Mouse (Mus musculus) heart, embryonic 14.5 days (tissue): ENCODE measurements around the gene Magi3. TPM values are rescaled to one million over a fixed set of nuclear protein-coding genes. Genes with fewer than 3 reads are reported as not detected.

Experiments used
- ATAC-seq: fragments of 200-750 bp; cut with Nextera tagmentation; 2 replicates; pipeline ENCODE4 v1.8.0; 2017; ENCODE audit warnings: low read depth, moderate TSS enrichment; ENCODE audit not compliant: insufficient number of reproducible peaks, insufficient read depth, low FRiP score
- H3K27ac ChIP-seq, 2 experiments: fragments of 200-500 bp in 1 of 2; fragments of 300-500 bp in 1 of 2; sonication (generic) in 1 of 2; replicated peaks in 1 of 2; 2 replicates each; pipeline ENCODE4 v1.5.1; 2012 to 2014; ENCODE audit warnings: low read depth in 2 of 2, low read length in 2 of 2, control low read depth in 1 of 2, mild to moderate bottlenecking in 1 of 2, mixed read lengths in 1 of 2; ENCODE audit not compliant: control insufficient read depth in 1 of 2, insufficient read depth in 1 of 2
- H3K27me3 ChIP-seq: fragments of 300-500 bp; sonication (generic); 2 replicates; pipeline ENCODE4 v1.6.1; 2014; ENCODE audit warnings: mild to moderate bottlenecking, low read length, control low read depth; ENCODE audit not compliant: control insufficient read depth, insufficient read depth
- H3K36me3 ChIP-seq: fragments of 300-500 bp; sonication (generic); 2 replicates; pipeline ENCODE4 v1.6.1; 2014; ENCODE audit warnings: mild to moderate bottlenecking, control low read depth, low read length, mixed read lengths; ENCODE audit not compliant: control insufficient read depth, insufficient read depth
- H3K4me1 ChIP-seq, 2 experiments: fragments of 200-500 bp in 1 of 2; fragments of 300-500 bp in 1 of 2; sonication (generic) in 1 of 2; 2 replicates each; pipeline ENCODE4 v1.6.1; 2012 to 2014; ENCODE audit warnings: low read length in 2 of 2, control low read depth in 1 of 2, mixed read lengths in 1 of 2; ENCODE audit not compliant: control insufficient read depth in 2 of 2, insufficient read depth in 2 of 2
- H3K4me2 ChIP-seq: fragments of 300-500 bp; sonication (generic); 2 replicates; pipeline ENCODE4 v1.6.1; 2014; ENCODE audit warnings: mild to moderate bottlenecking, low read length
- H3K4me3 ChIP-seq, 2 experiments: fragments of 200-500 bp in 1 of 2; fragments of 300-500 bp in 1 of 2; sonication (generic) in 1 of 2; 2 replicates each; pipeline ENCODE4 v1.5.1; 2012 to 2014; ENCODE audit warnings: low read length in 2 of 2, mild to moderate bottlenecking in 2 of 2, control low read depth in 1 of 2, low read depth in 1 of 2, moderate library complexity in 1 of 2; ENCODE audit not compliant: control insufficient read depth in 1 of 2, insufficient read depth in 1 of 2
- H3K9ac ChIP-seq: fragments of 300-500 bp; sonication (generic); 2 replicates; pipeline ENCODE4 v1.6.1; 2014; ENCODE audit warnings: mild to moderate bottlenecking, low read length
- H3K9me3 ChIP-seq: fragments of 300-500 bp; sonication (generic); 2 replicates; pipeline ENCODE4 v1.6.1; 2016; ENCODE audit warnings: low read length, control low read depth; ENCODE audit not compliant: control insufficient read depth
- WGBS: fragments of 180-500 bp; shearing (Covaris S2); extraction: QIAGEN DNeasy Blood & Tissue Kit; methylation state at CpG from one replicate; pipeline ENCODE4 v1.1.7; 2014; 5-methylcytosine and 5-hydroxymethylcytosine counted together
- polyA plus RNA-seq: library from polyadenylated mRNA; unstranded; fragments of >200 nt; fragmentation: Nextera tagmentation; extraction: Ambion mirVana; gene quantifications from 2 replicates; pipeline ENCODE4 v1.2.1, GENCODE M21; 2014

Magi3 gene
- polyA plus RNA-seq, 1 experiment from 2014 or later, result 13.1 TPM

- Histone ChIP-seq H3K27ac (peak overlapping the region; percentile 92 to 98), H3K36me3 (peaks cover 42% of the 10 kb centered on the region), H3K27me3 (no peaks in the 10 kb centered on the region), H3K4me3 (peak overlapping the region; percentile 77 to 87), H3K9ac (peak overlapping the region; percentile 80), H3K9me3 (no peaks in the 10 kb centered on the region), H3K4me2 (peak overlapping the region; percentile 74), H3K4me1 (peaks cover 0 to 15% of the 10 kb centered on the region in 2 experiments; a peak in 2 of 4 replicates)
- ATAC-seq, result peak; percentile 66
- WGBS, result under 1% methylated on average over 24 of the region's 24 CpGs
Measured at GRCm38 (mm10) chr3:103968701-103969100, 251.5 kb downstream of the Magi3 start.

GRCm38 (mm10) chr3:103967861-103968691 lies 252.1 kb downstream of the Magi3 start, which contains the start of gene Phtf1:
Gene Phtf1, plus strand, starts transcription at chr3:103968110.
- Histone ChIP-seq H3K4me2 (peak within 1 kb of the TSS; percentile 74), H3K4me3 (peak within 1 kb of the TSS; percentile 77 to 87), H3K27ac (peak within 1 kb of the TSS; percentile 92 to 98), H3K4me1 (peaks cover 0 to 15% of the 10 kb centered on the region in 2 experiments; a peak in 2 of 4 replicates), H3K9ac (peak within 1 kb of the TSS; percentile 80), H3K36me3 (peaks cover 42% of the 10 kb centered on the region), H3K9me3 (no peaks in the 10 kb centered on the region), H3K27me3 (no peaks in the 10 kb centered on the region)
- under 1% methylated on average over 70 of the region's 70 CpGs for WGBS
- ATAC-seq, result peak; percentile 94

GRCm38 (mm10) chr3:103967231-103967630 lies 252.9 kb downstream of the Magi3 start:
- Histone ChIP-seq H3K4me2 (peak overlapping the region; percentile 74), H3K4me3 (peak overlapping the region in 1 of 2 experiments; percentile 87; a peak in 3 of 4 replicates), H3K9me3 (no peaks in the 10 kb centered on the region), H3K9ac (peak overlapping the region; percentile 80), H3K36me3 (peaks cover 45% of the 10 kb centered on the region), H3K27me3 (no peaks in the 10 kb centered on the region), H3K4me1 (peaks cover 0 to 15% of the 10 kb centered on the region in 2 experiments; a peak in 2 of 4 replicates), H3K27ac (peak overlapping the region in 1 of 2 experiments; percentile 92; a peak in 2 of 4 replicates)
- 21% methylated on average over 2 of the region's 2 CpGs for WGBS
- ATAC-seq, result no peak
